Mouse (Mus musculus) liver, embryonic 14.5 days (tissue): ENCODE measurements around the gene Smyd3. TPM values are rescaled to one million over a fixed set of nuclear protein-coding genes. Genes with fewer than 3 reads are reported as not detected.

Experiments
- ATAC-seq: fragments of 200-750 bp; cut with Nextera tagmentation; 2 replicates; pipeline ENCODE4 v1.8.0; 2017; ENCODE audit warnings: moderate number of reproducible peaks, mild to moderate bottlenecking, moderate library complexity; ENCODE audit not compliant: insufficient read depth
- DNase-seq, 3 experiments: peaks; one replicate each; pipeline ENCODE4 v3.0.0-alpha.2; 2012 to 2013; ENCODE audit warnings: low read depth in 3 of 3, low spot score in 3 of 3
- H3K27ac ChIP-seq: fragments of 300-500 bp; sonication (generic); 2 replicates; pipeline ENCODE4 v1.5.1; 2014; ENCODE audit warnings: moderate library complexity, mild to moderate bottlenecking, control low read depth, inconsistent platforms
- H3K27me3 ChIP-seq: fragments of 300-500 bp; sonication (generic); 2 replicates; pipeline ENCODE4 v1.6.1; 2014; ENCODE audit warnings: mild to moderate bottlenecking, low read length, moderate library complexity; ENCODE audit not compliant: control insufficient read depth, insufficient read depth
- H3K36me3 ChIP-seq: fragments of 300-500 bp; sonication (generic); replicated peaks from 2 replicates; pipeline ENCODE4 v1.6.1; 2014; ENCODE audit warnings: low read depth; ENCODE audit not compliant: control insufficient read depth, insufficient read depth
- H3K4me1 ChIP-seq, 2 experiments: fragments of 200-500 bp in 1 of 2; fragments of 300-500 bp in 1 of 2; sonication (generic) in 1 of 2; replicated peaks; 2 replicates each; pipeline ENCODE4 v1.6.1; 2012 to 2014; ENCODE audit warnings: antibody characterized with exemption in 1 of 2, inconsistent platforms in 1 of 2, low read length in 1 of 2; ENCODE audit not compliant: control insufficient read depth in 2 of 2, insufficient read depth in 2 of 2
- H3K4me2 ChIP-seq: fragments of 300-500 bp; sonication (generic); 2 replicates; pipeline ENCODE4 v1.6.1; 2014; ENCODE audit warnings: low read depth, mild to moderate bottlenecking, control low read depth, moderate library complexity
- H3K4me3 ChIP-seq, 2 experiments: fragments of 200-500 bp in 1 of 2; fragments of 300-500 bp in 1 of 2; sonication (generic) in 1 of 2; 2 replicates each; pipeline ENCODE4 v1.5.1; 2012 to 2014; ENCODE audit warnings: low read depth in 2 of 2, low read length in 2 of 2, mild to moderate bottlenecking in 2 of 2, control low read depth in 1 of 2, inconsistent platforms in 1 of 2, moderate library complexity in 1 of 2; ENCODE audit not compliant: insufficient read depth in 1 of 2
- H3K9ac ChIP-seq: fragments of 300-500 bp; sonication (generic); replicated peaks from 2 replicates; pipeline ENCODE4 v1.6.1; 2014; ENCODE audit warnings: mild to moderate bottlenecking, control low read depth, moderate library complexity
- H3K9me3 ChIP-seq: fragments of 300-500 bp; sonication (generic); 2 replicates; pipeline ENCODE4 v1.6.1; 2016; ENCODE audit warnings: low read length, mixed read lengths; ENCODE audit not compliant: control insufficient read depth
- CTCF ChIP-seq: IDR thresholded peaks from 2 replicates; pipeline ENCODE4 v1.5.1; 2016; ENCODE audit warnings: antibody characterized with exemption, low read depth, control low read depth
- EP300 ChIP-seq: IDR thresholded peaks from 2 replicates; pipeline ENCODE4 v1.6.1; 2016; ENCODE audit warnings: antibody characterized with exemption, low read depth
- WGBS: fragments of 180-500 bp; shearing (Covaris S2); extraction: QIAGEN DNeasy Blood & Tissue Kit; methylation state at CpG from one replicate; pipeline ENCODE4 v1.1.7; 2014; ENCODE audit not compliant: insufficient replicate concordance; 5-methylcytosine and 5-hydroxymethylcytosine counted together
- polyA plus RNA-seq, 2 experiments: library from polyadenylated mRNA; depleted of rRNA in 1 of 2; stranded (reverse) in 1 of 2; unstranded in 1 of 2; fragments of >200 nt; fragmentation: Nextera tagmentation in 1 of 2; extraction: Ambion mirVana in 1 of 2; gene quantifications; 2 replicates each; pipeline versions ENCODE4 v1.2.1 to v1.2.3; 2012 to 2014

Gene Smyd3
- polyA plus RNA-seq, 2 experiments, result 2.6 to 6.6 TPM

DNA sequence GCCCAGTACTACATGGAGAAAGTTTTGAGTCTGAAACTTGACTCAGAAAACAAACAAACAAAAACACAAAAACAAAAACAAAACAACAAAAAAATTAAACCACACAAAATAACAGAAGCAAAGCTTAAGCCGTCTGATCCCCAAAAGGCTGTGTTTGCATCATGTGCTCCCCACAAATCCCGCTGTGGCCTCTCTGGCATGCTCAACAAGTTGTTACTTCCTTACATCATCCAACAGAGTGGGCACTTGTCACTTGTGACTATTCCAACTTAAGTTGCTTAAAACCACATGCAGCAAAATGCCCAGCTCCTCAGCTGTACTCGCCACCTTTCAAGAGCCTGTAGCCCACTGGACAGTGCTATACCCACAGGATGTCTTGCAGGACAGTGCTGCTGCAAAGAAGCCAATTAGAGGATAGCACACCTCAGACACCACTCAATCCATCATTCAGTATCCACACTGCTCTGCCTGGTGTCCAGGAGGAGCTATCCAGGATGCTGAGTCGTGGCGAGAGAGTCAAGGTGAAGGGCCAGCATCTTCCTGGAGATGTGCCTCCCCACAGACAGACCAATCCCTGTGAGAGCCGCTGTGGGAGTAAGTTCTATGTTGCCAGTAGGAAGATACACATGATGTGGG is 465.2 kb downstream of the Smyd3 start:
- ATAC-seq (no peak), DNase-seq (no peak)
- Histone ChIP-seq H3K9me3 (no peaks in the 10 kb centered on the region), H3K4me3 (no peak overlapping the region), H3K4me1 (peaks cover 5 to 15% of the 10 kb centered on the region in 2 experiments; a peak in 3 of 4 replicates), H3K36me3 (no peaks in the 10 kb centered on the region), H3K4me2 (no peak overlapping the region), H3K27ac (no peak overlapping the region), H3K9ac (no peak overlapping the region), H3K27me3 (no peaks in the 10 kb centered on the region)
- 78% methylated on average over 6 of the region's 6 CpGs for WGBS
- TF ChIP-seq CTCF (no peak), EP300 (no peak)

DNA sequence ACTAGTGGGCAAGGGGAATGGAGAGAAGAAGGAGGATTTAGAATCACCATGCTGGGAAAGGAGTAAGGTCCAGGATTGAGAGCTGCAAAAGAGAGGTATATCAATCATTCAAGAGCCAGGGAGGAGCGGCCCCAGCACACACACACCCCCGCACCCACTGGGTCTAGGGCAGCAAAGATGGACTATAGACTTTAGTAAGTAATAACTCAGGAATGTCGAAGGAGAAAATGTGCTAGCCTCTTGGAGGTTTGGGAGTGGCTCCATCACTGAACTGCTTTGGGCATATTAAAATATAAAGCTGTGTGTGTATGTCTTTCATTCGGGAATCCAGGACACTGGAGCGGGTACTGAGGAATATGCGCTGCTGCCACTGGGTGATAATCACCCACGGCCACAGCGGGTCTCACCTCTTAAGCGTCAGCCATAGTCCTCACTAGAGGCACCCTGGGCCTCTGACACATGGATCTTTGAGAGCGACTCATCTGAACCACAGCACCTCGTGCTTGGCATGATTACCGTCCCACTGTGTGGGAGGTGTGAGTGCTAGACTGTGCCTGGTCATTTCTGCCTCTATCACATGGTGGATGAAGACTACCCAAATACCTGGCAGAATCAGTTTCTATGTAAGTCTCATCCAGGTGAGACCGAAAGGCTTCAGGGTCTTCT is 469.8 kb downstream of the Smyd3 start:
- Histone ChIP-seq H3K27ac (no peak overlapping the region), H3K4me1 (no peaks in the 10 kb centered on the region), H3K4me2 (no peak overlapping the region), H3K36me3 (no peaks in the 10 kb centered on the region), H3K4me3 (no peak overlapping the region), H3K27me3 (no peaks in the 10 kb centered on the region), H3K9ac (no peak overlapping the region), H3K9me3 (no peaks in the 10 kb centered on the region)
- DNase-seq (no peak), ATAC-seq (no peak)
- 77% methylated on average over 13 of the region's 13 CpGs for WGBS
- TF ChIP-seq CTCF (no peak), EP300 (no peak)

DNA sequence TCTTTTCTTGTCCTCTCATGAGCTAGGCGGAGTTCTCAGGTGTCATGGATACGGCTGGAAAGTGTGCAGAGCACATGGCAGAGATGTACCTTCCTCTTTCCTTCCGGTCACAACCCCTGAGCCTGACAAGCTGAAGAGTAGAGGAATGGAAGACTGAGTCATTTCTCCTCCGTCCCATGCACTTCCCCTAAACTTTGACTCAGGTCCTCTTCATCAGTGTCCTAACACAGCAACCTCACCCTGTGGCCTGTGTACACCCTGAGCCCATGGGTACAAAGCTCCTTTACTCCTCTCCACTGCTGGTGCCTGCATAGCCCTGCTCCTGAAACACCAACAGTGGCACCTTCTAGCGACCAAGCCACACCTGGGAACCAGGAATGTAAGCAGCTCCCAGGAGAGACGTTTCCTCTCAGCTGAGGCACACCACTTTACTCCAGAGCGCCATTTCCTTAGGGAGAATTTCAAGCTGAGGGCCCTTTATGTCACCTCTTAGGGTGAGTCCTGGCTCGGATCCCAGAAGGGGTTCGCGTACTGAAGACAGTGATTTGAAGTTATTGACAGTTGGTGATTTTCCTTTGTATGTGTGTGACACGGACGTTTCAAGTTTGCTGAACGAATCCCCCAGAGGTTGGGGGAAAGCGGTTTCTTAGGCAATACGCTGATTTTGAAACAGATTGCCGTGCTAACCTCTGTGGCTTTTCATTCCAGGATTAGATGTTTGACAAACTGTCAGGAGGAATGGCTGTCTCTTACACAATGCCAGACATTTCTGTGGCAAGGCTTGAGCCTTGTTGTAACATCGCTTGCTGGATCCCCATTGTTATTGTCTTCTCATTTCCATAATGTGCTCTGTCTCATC is 471.8 kb downstream of the Smyd3 start:
- H3K27me3 ChIP-seq, result no peaks in the 10 kb centered on the region
- no peak overlapping the region for H3K4me2 ChIP-seq
- no peaks in the 10 kb centered on the region for H3K36me3 ChIP-seq
- ATAC-seq (no peak), DNase-seq (no peak)
- 60% methylated on average over 17 of the region's 17 CpGs for whole genome bisulfite sequencing
- no peak for TF ChIP-seq EP300
- no peak for TF ChIP-seq CTCF
- H3K4me3 ChIP-seq, result no peak overlapping the region
- H3K27ac ChIP-seq, result no peak overlapping the region
- H3K9ac ChIP-seq, result no peak overlapping the region
- H3K9me3 ChIP-seq, result no peaks in the 10 kb centered on the region
- H3K4me1 ChIP-seq, result no peaks in the 10 kb centered on the region

DNA sequence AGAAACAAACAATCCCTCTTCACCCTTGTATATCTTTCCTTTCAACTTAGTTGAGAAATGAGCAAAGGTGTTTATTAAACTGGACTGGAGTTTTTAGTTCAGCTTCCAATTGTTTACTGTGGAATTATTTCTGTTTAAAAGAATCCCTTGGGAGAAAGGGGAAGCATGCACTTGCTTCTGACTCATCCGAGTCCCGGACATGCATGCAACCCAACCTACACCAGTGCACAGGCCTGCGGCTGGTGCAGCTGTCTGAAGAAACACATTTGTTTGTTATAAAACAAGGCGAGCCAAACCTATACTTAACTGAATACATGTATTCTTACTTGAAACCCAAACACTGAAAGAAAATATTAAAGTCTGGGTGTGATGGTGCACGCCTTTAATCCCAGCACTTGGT is 473.7 kb downstream of the Smyd3 start:
- no peaks in the 10 kb centered on the region for H3K27me3 ChIP-seq
- H3K9me3 ChIP-seq, result no peaks in the 10 kb centered on the region
- no peak for ATAC-seq
- no peak overlapping the region for H3K4me3 ChIP-seq
- H3K4me2 ChIP-seq, result no peak overlapping the region
- 78% methylated on average over 5 of the region's 5 CpGs for WGBS
- TF ChIP-seq CTCF (no peak), EP300 (no peak)
- H3K4me1 ChIP-seq, result no peaks in the 10 kb centered on the region
- no peak for DNase-seq
- H3K27ac ChIP-seq, result no peak overlapping the region
- no peaks in the 10 kb centered on the region for H3K36me3 ChIP-seq
- no peak overlapping the region for H3K9ac ChIP-seq

DNA sequence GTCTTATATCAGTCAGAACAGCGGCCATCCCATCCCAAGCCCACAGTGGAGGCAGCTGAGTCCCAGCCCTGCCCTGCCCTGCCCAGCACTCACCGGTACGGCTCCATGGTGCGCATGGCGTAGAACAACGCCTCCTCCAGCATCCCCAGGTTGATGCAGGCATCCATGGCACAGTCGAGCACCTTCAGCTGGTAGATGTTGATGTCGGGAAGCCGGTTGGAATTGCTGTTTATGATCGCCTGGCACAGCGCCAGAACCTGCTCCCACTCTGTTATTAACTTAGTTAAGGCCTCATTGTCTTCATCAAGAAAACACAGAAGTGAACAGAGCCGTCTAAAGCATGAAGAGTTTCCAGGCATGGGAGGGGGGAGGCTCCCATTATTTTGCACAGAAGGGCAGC is 474.2 kb downstream of the Smyd3 start:
- TF ChIP-seq EP300, result no peak
- no peak for TF ChIP-seq CTCF
- no peaks in the 10 kb centered on the region for H3K36me3 ChIP-seq

More for the DNA sequence above, 474.2 kb downstream of the Smyd3 start:
- H3K9ac ChIP-seq, result no peak overlapping the region
- H3K4me3 ChIP-seq, result no peak overlapping the region
- no peaks in the 10 kb centered on the region for H3K9me3 ChIP-seq
- WGBS, result 79% methylated on average over 12 of the region's 12 CpGs
- H3K4me2 ChIP-seq, result no peak overlapping the region
- DNase-seq (no peak), ATAC-seq (no peak)
- no peaks in the 10 kb centered on the region for H3K4me1 ChIP-seq
- no peak overlapping the region for H3K27ac ChIP-seq
- no peaks in the 10 kb centered on the region for H3K27me3 ChIP-seq
